ENCODE assay signal across 9 mouse cellular contexts in the genomic region with DNA sequence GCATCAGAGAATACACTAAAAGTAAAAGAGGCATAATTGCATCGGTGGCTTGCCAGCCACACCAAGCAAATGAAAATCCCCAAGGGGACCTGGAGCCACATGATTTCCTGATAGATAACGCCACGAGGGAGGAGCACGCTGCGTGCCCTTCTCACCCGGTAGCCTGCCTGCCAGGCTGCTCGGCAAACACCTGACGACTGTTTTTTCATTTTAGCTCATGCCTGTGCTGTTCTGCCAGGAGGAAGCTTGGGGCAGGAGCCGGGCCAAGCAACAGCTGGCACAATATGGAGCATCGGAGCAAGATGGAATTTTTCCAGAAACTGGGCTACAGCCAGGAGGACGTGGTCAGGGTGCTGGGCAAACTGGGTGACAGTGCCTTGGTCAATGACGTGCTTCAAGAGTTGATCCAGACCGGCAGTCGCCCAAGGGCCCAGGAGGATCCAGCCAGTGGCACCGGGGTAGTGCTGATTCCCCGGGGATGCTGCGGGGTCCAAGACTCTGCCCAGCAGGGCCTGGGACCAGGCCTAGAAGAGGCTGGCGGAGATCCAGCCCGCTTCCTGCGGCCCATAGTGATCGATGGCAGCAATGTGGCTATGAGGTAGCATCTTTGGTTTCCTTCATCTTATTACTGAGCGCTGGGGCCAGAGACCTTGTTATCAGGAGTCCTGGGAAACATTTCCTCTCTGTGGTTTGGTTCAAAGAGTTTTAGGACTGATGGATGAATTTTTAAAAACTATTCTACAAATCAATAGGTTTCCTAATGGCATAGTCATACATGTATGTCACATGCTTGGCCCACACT. TPM values are rescaled to one million over a fixed set of nuclear protein-coding genes. Genes with fewer than 3 reads are reported as not detected.
DNase-seq lines count a peak whose midpoint lies in the region; ATAC-seq and TF ChIP-seq lines count a peak whose summit lies in the region.
"Had no signal": no experiment of that assay in that cellular context is flagged by ENCODE, and none has a peak within 500 bp of the region (broad histone marks: within the 10 kb centered on the region; RNA-seq: fewer than 3 reads in every experiment).

No protein-coding gene starts in this region.

- peaks cover 13% of the 10 kb centered on the region; the same call in 1 of the 2 replicates for H3K4me1 ChIP-seq in liver, embryonic 13.5 days (replicated peaks)
- peaks cover 29% of the 10 kb centered on the region for H3K4me1 ChIP-seq in liver, postnatal 0 days (ENCODE audit: insufficient read depth)

- TF ChIP-seq EP300 in liver, postnatal 0 days (IDR thresholded peaks at IDR 0.05; ENCODE audit: low read depth) = no peak

- H3K4me3 ChIP-seq in liver, embryonic 13.5 days (replicated peaks) = no peak overlapping the region
- H3K4me3 ChIP-seq in liver, postnatal 0 days (ENCODE audit: low read depth, low read length) = no peak overlapping the region
- H3K4me3 ChIP-seq: erythroblast, embryonic 14.5 days had no signal

- TF ChIP-seq CTCF in liver, postnatal 0 days (IDR thresholded peaks at IDR 0.05; ENCODE audit: low read depth) = no peak

- no peaks in the 10 kb centered on the region for H3K36me3 ChIP-seq in liver, embryonic 13.5 days
- H3K36me3 ChIP-seq in liver, postnatal 0 days (replicated peaks; ENCODE audit: insufficient read depth, low read length) = 0 out of 2 replicates have a peak, but pooled peaks cover 2% of the 10 kb centered on the region

- no peak overlapping the region for H3K4me2 ChIP-seq in liver, embryonic 13.5 days
- no peak overlapping the region for H3K4me2 ChIP-seq in liver, postnatal 0 days (ENCODE audit: low read depth, low read length)

- 0 out of 2 replicates have a peak, but pooled peaks have one; percentile 15 for ATAC-seq in liver, embryonic 13.5 days (ENCODE audit: low read depth)
- ATAC-seq in liver, postnatal 0 days = no peak

- H3K9me3 ChIP-seq in liver, embryonic 13.5 days (replicated peaks) = no peaks in the 10 kb centered on the region
- no peaks in the 10 kb centered on the region for H3K9me3 ChIP-seq in liver, postnatal 0 days (ENCODE audit: low read length)

- DNase-seq in liver, embryonic 13.5 days = no peak
- DNase-seq in liver, postnatal 0 days = no peak
- DNase-seq in adrenal gland, adult 8-10 months = peak; percentile 25
- DNase-seq in cerebellum, postnatal 36 days = peak; percentile 30
- DNase-seq in thymus, adult 18-20 months = peak; percentile 27 to 42
- DNase-seq in left cerebral cortex, adult 9 months (ENCODE audit: low spot score in 2 of 2) = no peak
- no peak for DNase-seq in ovary, adult 18-20 months (ENCODE audit: low spot score)
- DNase-seq in kidney, postnatal 14 days = no peak

- H3K9ac ChIP-seq in liver, embryonic 13.5 days = no peak overlapping the region
- no peak overlapping the region for H3K9ac ChIP-seq in liver, postnatal 0 days (replicated peaks)

- peaks cover 4% of the 10 kb centered on the region; the same call in 1 of the 2 replicates for H3K27me3 ChIP-seq in liver, embryonic 13.5 days
- no peaks in the 10 kb centered on the region for H3K27me3 ChIP-seq in liver, postnatal 0 days (ENCODE audit: insufficient read depth, low read length)

- no peak overlapping the region for H3K27ac ChIP-seq in liver, embryonic 13.5 days
- no peak overlapping the region for H3K27ac ChIP-seq in liver, postnatal 0 days (ENCODE audit: low read depth)

- 63% methylated on average over 22 of the region's 22 CpGs for WGBS in liver, embryonic 13.5 days (ENCODE audit: insufficient replicate concordance)
- WGBS in liver, postnatal 0 days (ENCODE audit: insufficient replicate concordance) = 64% methylated on average over 22 of the region's 22 CpGs

RNA-seq across cellular contexts. Expression of a gene that starts 7.5 kb away (rescaled TPM):
- 0.22 and 0.23 TPM in 2 replicates for polyA plus RNA-seq in liver, embryonic 13.5 days (2015; fragmentation: Nextera tagmentation; extraction: Ambion mirVana)
- 0.70 and 0.82 TPM in 2 replicates for polyA plus RNA-seq in liver, postnatal 0 days (2015; fragmentation: Nextera tagmentation; extraction: Ambion mirVana)
- under 1 TPM; 0.24 to 0.95 (median 0.58) TPM for total RNA-seq in adrenal gland, adult 8-10 months (2022)
- polyA plus RNA-seq: erythroblast, embryonic 14.5 days had no signal

RNA-seq across cellular contexts. Expression of a gene that starts 47.1 kb away (rescaled TPM):
- 26.0 and 29.8 TPM in 2 replicates for polyA plus RNA-seq in liver, embryonic 13.5 days (2015; fragmentation: Nextera tagmentation; extraction: Ambion mirVana)
- polyA plus RNA-seq in liver, postnatal 0 days (2015; fragmentation: Nextera tagmentation; extraction: Ambion mirVana) = 14.1 and 14.2 TPM in 2 replicates
- 10 to 100 TPM; 22.4 to 34.8 (median 27.5) TPM for total RNA-seq in adrenal gland, adult 8-10 months (2022)

RNA-seq across cellular contexts. Expression of a gene that starts 47.1 kb away (rescaled TPM):
- polyA plus RNA-seq in liver, embryonic 13.5 days (2015; fragmentation: Nextera tagmentation; extraction: Ambion mirVana) = 31.7 and 36.3 TPM in 2 replicates
- 78.9 and 80.8 TPM in 2 replicates for polyA plus RNA-seq in liver, postnatal 0 days (2015; fragmentation: Nextera tagmentation; extraction: Ambion mirVana)
- total RNA-seq in adrenal gland, adult 8-10 months (2022) = 100 to 1,000 TPM; 159 to 252 (median 205) TPM

Comparison
In these comparisons a context has a peak if more than half of its experiments do, and no peak if none do; other contexts are left out.
1. DNase-seq: peak in adrenal gland, adult 8-10 months (single experiment), cerebellum, postnatal 36 days (2 of 2) and thymus, adult 18-20 months (2 of 2); none in liver, embryonic 13.5 days (single experiment), liver, postnatal 0 days (single experiment), left cerebral cortex, adult 9 months (0 of 2), ovary, adult 18-20 months (single experiment) and kidney, postnatal 14 days (single experiment).